Mouse (Mus musculus) monocyte, adult 59 days (primary cell): ENCODE data around the gene Slc13a3. TPM values are rescaled to one million over a fixed set of nuclear protein-coding genes. Genes with fewer than 3 reads are reported as not detected.

Source experiments
- total RNA-seq, 2 experiments: library from RNA; stranded (reverse); gene quantifications; one replicate each; pipeline ENCODE4 v1.2.4; 2023

The Slc13a3 gene
- 1 to 10 TPM; 4.3 to 5.7 TPM for total RNA-seq

GRCm38 (mm10) chr2:165473003-165473402 is at the start of gene Slc13a3:
Gene Slc13a3 (minus strand): TSS chr2:165473230.

GRCm38 (mm10) chr2:165503259-165504203 is 30.5 kb upstream of the Slc13a3 start, which contains the start of gene Slc2a10:
Gene Slc2a10 (plus strand): TSS chr2:165503787.

GRCm38 (mm10) chr2:165492648-165493553 is 19.9 kb upstream of the Slc13a3 start, which contains the start of gene Trp53rka:
Gene Trp53rka (minus strand): TSS chr2:165493324.

GRCm38 (mm10) chr2:165387844-165388495 is 85.1 kb downstream of the Slc13a3 start, which contains the start of gene Zfp334:
Gene Zfp334 (minus strand): TSS chr2:165388259.

GRCm38 (mm10) chr2:165368496-165368895 is 104.5 kb downstream of the Slc13a3 start, which contains the start of gene Zfp663:
Gene Zfp663 (minus strand): TSS chr2:165368729.

Other genes with a start within 250 kb of the Slc13a3 start
- gene Cdh22, start 238.4 kb downstream of the Slc13a3 start, total RNA-seq = under 1 TPM; 0.68 to 0.91 TPM
- 100 to 1,000 TPM; 107 to 120 TPM for gene Slc35c2, start 185.4 kb downstream of the Slc13a3 start, total RNA-seq
- 100 to 1,000 TPM; 220 to 237 TPM for gene Elmo2, start 146.8 kb downstream of the Slc13a3 start, total RNA-seq
- not detected for gene Zfp663, start 104.5 kb downstream of the Slc13a3 start, total RNA-seq
- under 1 TPM; 0.15 to 0.37 TPM for gene Zfp334, start 85.0 kb downstream of the Slc13a3 start, total RNA-seq
- gene Ocstamp, start 72.8 kb downstream of the Slc13a3 start, total RNA-seq = 1 to 10 TPM; 3.6 to 4.2 TPM
- gene Trp53rka, start 20.1 kb upstream of the Slc13a3 start, total RNA-seq = 10 to 100 TPM in 1 of 2 experiments, 1 to 10 TPM in 1; 9.9 to 11.2 TPM
- not detected for gene Slc2a10, start 30.6 kb upstream of the Slc13a3 start, total RNA-seq
- not detected for gene Eya2, start 121.8 kb upstream of the Slc13a3 start, total RNA-seq